Mouse (Mus musculus): ENCODE data around the gene Fuca1. TPM values are rescaled to one million over a fixed set of nuclear protein-coding genes. Genes with fewer than 3 reads are reported as not detected.
"Not testable (repeated sequence)": the region's sequence is repeated elsewhere in the genome, so short reads cannot be mapped to it uniquely, and the experiment has no call there.

The Fuca1 gene
- total RNA-seq, 2 experiments from 2014 or later, result 29.2 to 36.3 TPM

GRCm38 (mm10) chr4:135918635-135919279 lies 1.8 kb upstream of the Fuca1 start:
- no peak for DNase-seq (ENCODE audit: low spot score in 2 of 2)

GRCm38 (mm10) chr4:135919280-135919639 lies 1.3 kb upstream of the Fuca1 start:
- intact Hi-C loops (cut with DNase I), result no loop called here
- DNase-seq (ENCODE audit: low spot score in 2 of 2), result no peak

More at GRCm38 (mm10) chr4:135918635-135919279, 1.8 kb upstream of the Fuca1 start:
- intact Hi-C loops (cut with DNase I), result no loop called here

DNA sequence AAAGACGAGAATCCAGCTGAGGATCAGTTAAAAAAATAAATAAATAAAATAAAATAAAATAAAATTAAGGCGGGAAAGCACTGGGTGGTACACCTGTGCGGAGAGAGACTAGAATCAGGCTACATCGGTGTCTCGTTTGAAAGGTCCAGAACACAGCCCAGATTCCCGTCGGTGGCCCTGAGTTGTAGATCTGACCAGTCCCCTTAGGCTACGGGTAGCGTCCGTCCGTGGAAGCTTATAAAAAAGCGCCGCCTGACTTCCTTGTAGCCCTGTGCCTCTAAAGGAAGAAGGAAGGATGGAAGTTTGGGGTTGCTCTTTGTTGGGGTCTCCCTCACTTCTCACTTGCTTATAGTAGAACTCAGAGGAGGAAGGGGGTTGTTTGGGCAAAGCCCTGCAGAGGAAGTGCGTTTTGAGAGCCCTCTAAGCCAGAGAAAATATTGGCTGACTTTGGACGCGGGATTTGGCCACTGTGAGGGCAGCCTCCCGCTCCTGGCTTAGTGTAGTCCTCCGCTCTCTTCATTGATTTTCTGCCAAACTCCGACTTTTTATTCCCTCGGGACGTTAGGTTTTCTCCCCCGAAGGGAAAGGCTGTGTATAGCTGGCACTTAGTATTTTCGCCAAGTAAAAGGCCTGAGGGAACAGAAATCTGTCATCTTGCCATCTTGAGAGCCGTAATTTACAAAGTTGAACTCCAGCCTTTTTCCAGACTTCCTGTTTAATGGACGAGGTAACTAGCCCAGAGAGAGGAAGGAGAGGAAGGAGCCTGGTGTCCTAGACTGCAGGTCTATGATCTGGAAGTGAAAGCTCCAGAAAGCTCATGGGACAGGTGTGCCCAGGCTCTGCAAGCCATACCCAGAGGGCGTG lies 954 bp downstream of the Fuca1 start:
- intact Hi-C loops (cut with DNase I), result loop anchor here (5.0 kb wide), 1 partner anchor 119 kb away; no protein-coding TSS in a partner anchor
- DNase-seq (ENCODE audit: low spot score in 2 of 2), result no peak

- intact Hi-C loops (cut with DNase I), result loop anchor here (5.0 kb wide), 1 partner anchor 120 kb away; no protein-coding TSS in a partner anchor
- DNase-seq (ENCODE audit: low spot score in 2 of 2), result no peak
Observed at GRCm38 (mm10) chr4:135922190-135922589, 1.7 kb downstream of the Fuca1 start.

DNA sequence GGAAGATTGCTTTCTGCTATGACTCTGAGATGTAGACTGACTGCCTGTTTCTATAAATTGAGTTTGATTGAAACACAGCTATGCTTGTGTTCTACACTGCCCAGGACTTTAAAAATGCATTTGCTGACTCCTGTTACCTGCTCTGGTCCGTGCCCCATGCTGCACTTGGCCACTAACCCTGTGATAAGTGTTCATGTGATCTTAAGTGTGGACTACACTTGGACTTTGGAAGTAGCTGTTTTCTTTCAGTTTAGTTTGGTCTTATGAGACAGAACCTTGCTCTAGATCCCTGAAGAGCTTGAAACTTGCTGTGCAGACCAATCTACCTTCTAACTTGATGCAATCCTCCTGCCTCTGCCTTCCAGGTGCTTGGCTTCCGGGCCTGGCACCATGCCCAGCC lies 3.9 kb downstream of the Fuca1 start:
- intact Hi-C loops (cut with DNase I), result loop anchor here (5.0 kb wide), 1 partner anchor 122 kb away; no protein-coding TSS in a partner anchor
- no peak for DNase-seq (ENCODE audit: low spot score in 2 of 2)

DNA sequence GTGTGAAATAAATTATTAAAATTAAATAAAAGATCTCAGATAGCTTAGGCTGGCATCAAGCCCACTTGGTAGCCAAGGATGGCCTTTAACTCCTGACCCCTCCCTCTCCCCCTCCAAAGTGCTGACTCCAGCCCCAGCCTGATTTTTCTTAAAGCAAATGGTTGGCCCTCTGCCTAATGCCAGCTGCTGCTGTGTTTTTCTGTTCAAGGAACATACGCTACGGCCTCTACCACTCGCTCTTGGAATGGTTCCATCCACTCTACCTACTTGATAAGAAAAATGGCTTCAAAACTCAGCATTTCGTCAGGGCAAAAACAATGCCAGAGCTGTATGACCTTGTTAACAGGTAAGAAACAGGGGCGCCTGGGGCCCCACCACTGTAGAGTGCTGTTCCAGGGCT lies 4.8 kb downstream of the Fuca1 start:
- intact Hi-C loops (cut with DNase I), result no loop called here
- DNase-seq (ENCODE audit: low spot score in 2 of 2), result no peak

DNA sequence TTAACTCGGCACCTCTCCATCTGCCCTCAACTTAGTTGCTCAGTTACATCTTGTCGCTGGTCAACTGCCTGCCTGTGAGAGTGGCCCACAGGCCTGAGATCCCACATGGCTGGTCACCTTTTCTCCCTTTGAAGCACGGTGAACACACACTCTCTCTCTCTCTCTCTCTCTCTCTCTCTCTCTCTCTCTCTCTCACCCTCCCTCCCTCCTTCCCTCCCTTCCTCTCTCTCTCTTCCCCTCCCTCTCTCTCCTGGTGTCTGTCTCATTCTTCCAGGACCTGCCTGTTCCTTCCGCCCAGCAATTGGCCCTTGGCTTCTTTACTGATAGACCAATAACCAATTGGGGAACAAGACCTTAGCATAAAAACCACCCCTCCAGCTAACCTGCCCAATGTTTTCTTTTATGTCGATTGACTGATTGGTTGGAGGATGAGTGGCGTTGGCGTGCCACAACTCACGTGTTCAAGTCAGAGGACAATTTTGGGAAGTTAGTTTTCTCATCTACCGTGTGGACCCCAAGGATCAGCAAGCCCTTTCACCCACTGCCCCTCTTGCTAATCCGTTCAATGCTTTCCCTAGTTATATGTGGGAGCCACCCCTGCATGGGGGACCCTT lies 5.8 kb downstream of the Fuca1 start:
- DNase-seq (ENCODE audit: low spot score in 2 of 2), result no peak
- intact Hi-C loops (cut with DNase I), result no loop called here

DNA sequence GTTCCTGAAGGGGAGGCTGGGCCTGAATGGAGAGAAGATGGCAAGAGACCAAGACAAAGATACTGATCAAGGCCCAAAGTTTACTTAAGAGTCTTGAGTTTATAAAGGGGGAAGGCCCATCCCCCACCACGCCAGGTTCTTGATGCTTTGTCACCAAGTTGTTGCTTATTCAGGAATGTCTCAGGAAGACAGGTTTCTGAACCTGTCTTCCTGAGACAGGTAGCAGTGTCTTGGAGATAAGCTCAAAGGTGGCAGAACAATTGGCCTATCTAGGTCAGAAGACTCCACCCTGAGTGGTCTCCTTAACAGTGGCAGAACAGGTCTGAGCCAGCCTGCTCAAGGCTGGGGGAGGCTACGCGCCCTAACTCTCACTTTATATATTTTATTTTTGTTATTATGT lies 6.3 kb downstream of the Fuca1 start:
- DNase-seq (ENCODE audit: low spot score in 2 of 2), result no peak
- intact Hi-C loops (cut with DNase I), result no loop called here

- DNase-seq (ENCODE audit: low spot score in 2 of 2), result no peak
- intact Hi-C loops (cut with DNase I), result no loop called here
Observed at GRCm38 (mm10) chr4:135928376-135928775, 7.8 kb downstream of the Fuca1 start.

GRCm38 (mm10) chr4:135929405-135929804 lies 8.9 kb downstream of the Fuca1 start:
- no peak for DNase-seq (ENCODE audit: low spot score in 2 of 2)
- intact Hi-C loops (cut with DNase I), result no loop called here

DNA sequence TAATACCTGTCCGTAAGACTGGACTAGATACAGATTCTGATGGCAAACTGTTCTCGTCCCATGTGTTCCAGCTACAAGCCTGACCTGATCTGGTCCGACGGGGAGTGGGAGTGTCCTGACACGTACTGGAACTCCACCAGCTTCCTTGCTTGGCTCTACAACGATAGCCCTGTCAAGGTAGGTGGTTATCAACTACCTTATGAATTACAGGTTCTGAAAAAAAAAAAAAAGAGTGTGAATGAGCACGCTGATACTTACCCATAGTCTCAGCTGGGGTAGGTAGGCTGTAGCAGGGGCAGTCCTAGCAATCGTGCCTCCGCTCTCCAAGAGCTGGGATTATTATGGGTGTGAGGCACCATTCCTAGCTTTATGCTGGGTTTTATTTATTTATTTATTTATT lies 9.3 kb downstream of the Fuca1 start:
- intact Hi-C loops (cut with DNase I), result loop anchor here (5.0 kb wide), 1 partner anchor 38 kb away; no protein-coding TSS in a partner anchor
- no peak for DNase-seq (ENCODE audit: low spot score in 2 of 2)

GRCm38 (mm10) chr4:135930239-135930638 lies 9.7 kb downstream of the Fuca1 start:
- no peak for DNase-seq (ENCODE audit: low spot score in 2 of 2)
- intact Hi-C loops (cut with DNase I), result loop anchor here (5.0 kb wide), 1 partner anchor 38 kb away; no protein-coding TSS in a partner anchor

GRCm38 (mm10) chr4:135931832-135932231 lies 11.3 kb downstream of the Fuca1 start:
- DNase-seq (ENCODE audit: low spot score in 2 of 2), result no peak
- intact Hi-C loops (cut with DNase I), result loop anchor here (5.0 kb wide), 1 partner anchor 40 kb away; no protein-coding TSS in a partner anchor

DNA sequence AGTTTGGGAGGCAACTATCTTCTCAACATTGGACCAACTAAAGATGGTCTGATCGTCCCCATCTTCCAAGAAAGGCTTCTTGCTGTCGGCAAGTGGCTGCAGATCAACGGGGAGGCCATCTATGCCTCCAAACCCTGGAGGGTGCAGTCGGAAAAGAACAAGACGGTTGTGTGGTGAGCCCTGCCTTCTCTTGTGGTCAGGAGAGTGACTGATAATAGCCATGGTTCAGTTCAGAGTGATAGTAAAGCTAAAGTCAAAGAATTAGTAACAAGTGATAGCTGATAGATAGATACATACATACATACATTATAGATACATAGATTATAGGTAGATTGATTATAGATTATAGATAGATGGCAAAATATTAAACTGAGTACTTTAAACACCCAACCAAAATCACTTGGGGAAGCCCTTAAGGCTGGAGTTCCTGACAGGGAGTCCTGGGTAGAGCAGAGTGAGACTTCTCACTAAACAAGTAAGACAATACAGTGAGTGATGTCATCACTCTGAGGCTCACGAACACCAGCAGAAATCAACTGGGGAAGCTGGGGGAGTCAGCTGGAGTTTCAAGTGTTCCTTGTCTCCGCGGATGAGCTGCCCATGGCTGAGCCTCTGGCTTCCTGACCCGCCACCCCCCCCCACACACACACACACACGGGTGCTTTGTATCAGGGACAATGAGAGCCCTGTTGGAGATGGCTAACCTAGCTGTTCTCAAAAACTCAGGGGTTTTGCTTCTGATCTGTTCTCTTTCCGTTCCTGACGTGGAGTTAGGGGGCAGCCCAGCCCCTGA lies 14.4 kb downstream of the Fuca1 start:
- no peak for DNase-seq (ENCODE audit: low spot score in 2 of 2)
- intact Hi-C loops (cut with DNase I), result loop anchor here (5.0 kb wide), 1 partner anchor 43 kb away; no protein-coding TSS in a partner anchor

DNA sequence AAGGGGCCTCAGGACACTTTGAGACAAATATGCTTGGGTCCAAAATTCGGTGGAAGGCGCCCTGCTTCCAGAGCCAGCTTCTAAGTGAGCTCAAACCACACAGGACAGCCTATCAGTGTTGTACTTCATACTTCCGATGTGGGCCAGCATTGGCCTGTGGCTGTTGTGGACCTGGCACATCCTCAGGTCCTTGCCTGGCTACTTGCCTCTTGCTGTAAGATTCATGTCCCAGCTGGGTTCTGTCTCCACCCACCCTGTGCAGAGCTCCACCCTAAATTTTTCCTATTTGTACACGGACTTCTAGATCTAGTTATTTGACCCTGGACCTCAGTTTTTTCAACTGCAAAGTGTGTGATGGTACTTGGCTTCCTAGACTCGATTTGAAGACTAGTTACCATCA lies 15.0 kb downstream of the Fuca1 start:
- intact Hi-C loops (cut with DNase I), result no loop called here
- DNase-seq (ENCODE audit: low spot score in 2 of 2), result no peak

DNA sequence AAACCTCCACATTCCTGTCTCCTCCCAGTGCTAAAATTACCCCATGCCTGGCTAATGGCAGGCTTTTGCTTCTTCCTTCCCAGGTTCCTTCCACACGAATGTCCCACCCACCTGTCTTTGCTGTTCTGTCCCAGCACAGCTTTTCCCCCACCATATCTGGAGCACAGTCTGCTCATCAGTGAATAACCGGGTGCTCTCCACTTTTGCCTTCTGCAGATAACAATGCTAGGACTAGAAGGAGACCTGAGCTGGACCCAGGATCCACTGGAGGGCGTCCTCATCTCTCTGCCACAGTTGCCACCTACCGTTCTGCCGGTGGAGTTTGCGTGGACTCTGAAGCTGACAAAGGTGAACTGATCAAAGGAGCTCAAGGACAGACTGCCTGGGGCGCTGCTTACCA lies 18.3 kb downstream of the Fuca1 start:
- no peak for DNase-seq (ENCODE audit: low spot score in 2 of 2)
- intact Hi-C loops (cut with DNase I), result no loop called here

- DNase-seq (ENCODE audit: low spot score in 2 of 2); intact Hi-C loops (cut with DNase I): not testable (repeated sequence)
Observed at GRCm38 (mm10) chr4:135941026-135941425, 20.5 kb downstream of the Fuca1 start.

DNA sequence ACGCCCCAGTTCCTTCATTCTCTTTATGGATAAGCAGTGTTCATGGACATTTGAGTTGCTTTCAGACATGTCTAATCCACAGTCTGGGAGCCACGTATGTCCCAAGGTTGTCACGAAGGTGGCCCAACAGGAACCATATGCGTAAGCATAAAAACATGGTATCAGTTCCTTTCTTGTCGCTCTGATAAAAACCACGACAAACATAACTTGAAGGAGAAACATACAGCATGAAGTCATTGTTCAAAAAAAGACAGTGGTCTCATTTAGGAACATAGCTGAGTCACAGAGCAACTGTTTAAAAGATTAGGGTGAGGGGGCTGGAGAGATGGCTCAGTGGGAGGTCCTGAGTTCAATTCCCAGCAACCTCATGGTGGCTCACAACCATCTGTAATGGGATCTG lies 21.7 kb downstream of the Fuca1 start:
- intact Hi-C loops (cut with DNase I), result no loop called here
- DNase-seq (ENCODE audit: low spot score in 2 of 2), result no peak

- intact Hi-C loops (cut with DNase I), result no loop called here
- no peak for DNase-seq (ENCODE audit: low spot score in 2 of 2)
Observed at GRCm38 (mm10) chr4:135943389-135943788, 22.9 kb downstream of the Fuca1 start.

DNA sequence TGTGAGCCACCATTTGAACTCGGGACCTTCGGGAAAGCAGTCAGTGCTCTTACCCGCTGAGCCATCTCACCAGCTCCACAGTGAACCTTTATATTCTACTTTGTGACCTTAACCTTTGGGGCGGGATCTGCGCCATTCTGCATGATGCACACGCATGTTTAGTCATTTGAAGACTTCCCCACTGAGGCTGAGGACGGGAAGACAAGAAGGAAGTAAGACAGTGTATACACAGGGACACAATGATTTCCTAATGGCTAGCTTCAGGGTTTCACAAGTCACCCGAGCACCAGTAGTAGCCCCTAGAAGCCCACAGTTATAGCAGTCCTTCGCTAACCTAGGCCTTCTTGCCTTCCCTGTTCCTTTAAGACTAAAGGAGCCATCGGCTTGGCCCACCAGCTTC lies 25.2 kb downstream of the Fuca1 start:
- intact Hi-C loops (cut with DNase I), result no loop called here
- no peak for DNase-seq (ENCODE audit: low spot score in 2 of 2)

Data from left cerebral cortex, postnatal 25 days (tissue).